Comparison of ENCODE assay signal across 8 mouse cellular contexts in the genomic region with DNA sequence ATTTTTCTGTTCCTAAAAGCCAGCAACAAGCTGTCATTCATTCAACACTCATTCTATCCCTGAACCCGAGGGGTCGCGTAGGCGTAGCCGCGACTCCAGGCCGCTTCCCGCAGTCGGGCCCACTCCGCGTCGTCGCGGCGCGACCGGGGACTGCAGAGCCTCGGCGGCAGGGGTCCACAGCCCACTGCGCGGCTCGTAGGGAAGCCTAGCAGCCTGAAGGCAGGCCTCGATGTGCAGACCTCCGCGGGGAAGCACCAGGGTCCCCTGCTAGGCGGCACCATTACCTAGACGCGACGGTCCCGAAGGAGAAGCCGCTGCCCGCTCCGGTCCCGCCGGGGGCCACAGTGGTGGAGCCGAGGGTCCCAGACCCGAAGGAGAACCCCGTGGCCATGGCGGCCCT. TPM values are rescaled to one million over a fixed set of nuclear protein-coding genes. Genes with fewer than 3 reads are reported as not detected.
A peak's percentile ranks its signal among the peaks of the same experiment; 100 is the strongest.
DNase-seq lines count a peak whose midpoint lies in the region; ATAC-seq and TF ChIP-seq lines count a peak whose summit lies in the region.

No protein-coding gene starts in this region.

- H3K27ac ChIP-seq in heart, embryonic 14.5 days (replicated peaks in 1 of 2; ENCODE audit: control insufficient read depth in 1 of 2, insufficient read depth in 1 of 2, low read depth in 2 of 2, low read length in 2 of 2), result peak overlapping the region; percentile 91 to 95
- peak overlapping the region; percentile 50 for H3K27ac ChIP-seq in CH12.LX (ENCODE audit: insufficient read depth, low read depth)
- peak overlapping the region; percentile 90 for H3K27ac ChIP-seq in embryonic facial prominence, embryonic 13.5 days
- H3K27ac ChIP-seq in limb, embryonic 12.5 days, result peak overlapping the region; percentile 87
- peak overlapping the region; percentile 97 for H3K27ac ChIP-seq in neural tube, embryonic 15.5 days (replicated peaks)

- peak overlapping the region; percentile 78 for H3K4me2 ChIP-seq in heart, embryonic 14.5 days (ENCODE audit: low read length)
- peak overlapping the region; percentile 99; the same call in 1 of the 2 replicates for H3K4me2 ChIP-seq in CH12.LX (ENCODE audit: insufficient read depth, low read depth, poor library complexity, severe bottlenecking)
- H3K4me2 ChIP-seq in embryonic facial prominence, embryonic 13.5 days, result peak overlapping the region; percentile 82
- H3K4me2 ChIP-seq in limb, embryonic 12.5 days, result peak overlapping the region; percentile 90
- peak overlapping the region; percentile 70 for H3K4me2 ChIP-seq in neural tube, embryonic 15.5 days

- DNase-seq in heart, adult 11 months, result no peak
- DNase-seq in CH12.LX (ENCODE audit: extremely low read depth), result no peak
- no peak for DNase-seq in adrenal gland, postnatal 14 days
- no peak for DNase-seq in thymus, postnatal 36 days

- no peak for TF ChIP-seq RAD21 in CH12.LX (IDR thresholded peaks at IDR 0.05; ENCODE audit: low read depth, low read length)

- peak overlapping the region; percentile 98 for H3K9ac ChIP-seq in heart, embryonic 14.5 days (ENCODE audit: low read length)
- H3K9ac ChIP-seq in CH12.LX (ENCODE audit: insufficient read depth, low read depth), result peak overlapping the region; percentile 85
- peak overlapping the region; percentile 93 for H3K9ac ChIP-seq in embryonic facial prominence, embryonic 13.5 days
- peak overlapping the region; percentile 92 for H3K9ac ChIP-seq in limb, embryonic 12.5 days (replicated peaks)
- peak overlapping the region; percentile 98 for H3K9ac ChIP-seq in neural tube, embryonic 15.5 days (replicated peaks)

- TF ChIP-seq CTCF in CH12.LX (conservative IDR thresholded peaks at IDR 0.05 in 1 of 2, IDR thresholded peaks at IDR 0.05 in 1 of 2; ENCODE audit: low read depth in 2 of 2, low read length in 2 of 2), result no peak

- WGBS in heart, embryonic 14.5 days, result under 1% methylated on average over 39 of the region's 39 CpGs
- WGBS in embryonic facial prominence, embryonic 13.5 days, result under 1% methylated on average over 39 of the region's 39 CpGs
- WGBS in limb, embryonic 12.5 days, result under 1% methylated on average over 39 of the region's 39 CpGs
- under 1% methylated on average over 39 of the region's 39 CpGs for WGBS in neural tube, embryonic 15.5 days

- ATAC-seq in heart, embryonic 14.5 days (ENCODE audit: insufficient number of reproducible peaks, insufficient read depth, low FRiP score, low read depth), result peak; percentile 62
- ATAC-seq in embryonic facial prominence, embryonic 13.5 days (ENCODE audit: insufficient number of reproducible peaks, insufficient read depth, low FRiP score, low TSS enrichment, low read depth), result peak; percentile 70
- ATAC-seq in limb, embryonic 12.5 days (ENCODE audit: insufficient number of reproducible peaks, insufficient read depth, low FRiP score, low TSS enrichment, low read depth), result peak; percentile 58; the same call in 1 of the 2 replicates
- ATAC-seq in neural tube, embryonic 15.5 days (ENCODE audit: low FRiP score), result peak; percentile 73

- peaks cover 5 to 21% of the 10 kb centered on the region in 2 experiments for H3K4me1 ChIP-seq in heart, embryonic 14.5 days (ENCODE audit: control insufficient read depth in 2 of 2, insufficient read depth in 2 of 2, low read length in 2 of 2)
- peaks cover 11 to 25% of the 10 kb centered on the region in 2 experiments for H3K4me1 ChIP-seq in CH12.LX (ENCODE audit: control insufficient read depth in 1 of 2, insufficient read depth in 2 of 2)
- H3K4me1 ChIP-seq in embryonic facial prominence, embryonic 13.5 days, result peaks cover 23% of the 10 kb centered on the region
- peaks cover 20% of the 10 kb centered on the region for H3K4me1 ChIP-seq in limb, embryonic 12.5 days (replicated peaks)
- peaks cover 31% of the 10 kb centered on the region for H3K4me1 ChIP-seq in neural tube, embryonic 15.5 days

- peaks cover 6% of the 10 kb centered on the region; the same call in 1 of the 2 replicates for H3K36me3 ChIP-seq in heart, embryonic 14.5 days (ENCODE audit: control insufficient read depth, insufficient read depth, low read length)
- peaks cover 0 to 14% of the 10 kb centered on the region in 2 experiments for H3K36me3 ChIP-seq in CH12.LX (replicated peaks in 1 of 2; ENCODE audit: control insufficient read depth in 1 of 2, insufficient read depth in 1 of 2, low read length in 1 of 2)
- H3K36me3 ChIP-seq in embryonic facial prominence, embryonic 13.5 days, result no peaks in the 10 kb centered on the region
- H3K36me3 ChIP-seq in limb, embryonic 12.5 days, result peaks cover 1% of the 10 kb centered on the region; the same call in 1 of the 2 replicates
- H3K36me3 ChIP-seq in neural tube, embryonic 15.5 days, result no peaks in the 10 kb centered on the region

- dilution Hi-C loops in CH12.LX (cut with MboI; ENCODE audit: extremely low pct_ligation_motif_present, extremely low pct_unique_long_range_greater_than_20kb, low sequenced_read_pairs), result no loop called here

- no peak for TF ChIP-seq POLR2A in CH12.LX (IDR thresholded peaks at IDR 0.05; ENCODE audit: low read depth, low read length)

- no peaks in the 10 kb centered on the region for H3K27me3 ChIP-seq in heart, embryonic 14.5 days (ENCODE audit: control insufficient read depth, insufficient read depth, low read length)
- H3K27me3 ChIP-seq in CH12.LX (replicated peaks), result no peaks in the 10 kb centered on the region
- H3K27me3 ChIP-seq in embryonic facial prominence, embryonic 13.5 days, result no peaks in the 10 kb centered on the region
- H3K27me3 ChIP-seq in limb, embryonic 12.5 days, result no peaks in the 10 kb centered on the region
- no peaks in the 10 kb centered on the region for H3K27me3 ChIP-seq in neural tube, embryonic 15.5 days (replicated peaks)

- H3K79me2 ChIP-seq in CH12.LX (replicated peaks; ENCODE audit: control insufficient read depth, extremely low read depth, insufficient read depth, poor library complexity, severe bottlenecking), result peaks cover 38% of the 10 kb centered on the region

- H3K4me3 ChIP-seq in heart, embryonic 14.5 days (ENCODE audit: control insufficient read depth in 1 of 2, insufficient read depth in 1 of 2, low read depth in 1 of 2, low read length in 2 of 2), result peak overlapping the region; percentile 97 to 99
- H3K4me3 ChIP-seq in CH12.LX (replicated peaks in 1 of 3; ENCODE audit: low read depth in 2 of 3, low read length in 2 of 3, poor library complexity in 1 of 3), result peak overlapping the region; percentile 57 to 99 (median 98)
- H3K4me3 ChIP-seq in embryonic facial prominence, embryonic 13.5 days, result peak overlapping the region; percentile 72
- peak overlapping the region; percentile 94 for H3K4me3 ChIP-seq in limb, embryonic 12.5 days (replicated peaks)
- H3K4me3 ChIP-seq in neural tube, embryonic 15.5 days (replicated peaks), result peak overlapping the region; percentile 72

- no peaks in the 10 kb centered on the region for H3K9me3 ChIP-seq in heart, embryonic 14.5 days (ENCODE audit: control insufficient read depth, low read length)
- H3K9me3 ChIP-seq in CH12.LX (replicated peaks; ENCODE audit: low read length), result no peaks in the 10 kb centered on the region
- H3K9me3 ChIP-seq in embryonic facial prominence, embryonic 13.5 days, result no peaks in the 10 kb centered on the region
- no peaks in the 10 kb centered on the region for H3K9me3 ChIP-seq in limb, embryonic 12.5 days
- no peaks in the 10 kb centered on the region for H3K9me3 ChIP-seq in neural tube, embryonic 15.5 days (replicated peaks)

- no peak for TF ChIP-seq EP300 in CH12.LX (IDR thresholded peaks at IDR 0.05; ENCODE audit: low read length)

- in situ Hi-C loops in CH12.LX (cut with MboI; ENCODE audit: low pct_ligation_motif_present, low pct_unique_long_range_greater_than_20kb, low sequenced_read_pairs), result loop anchor here (25.0 kb wide), 1 partner anchor 486 kb away; no protein-coding TSS in a partner anchor

RNA-seq across cellular contexts. Expression of gene Nupl1, which starts 0.4 kb away (rescaled TPM):
- 0.07 TPM in 1 of 2 replicates, not detected in the other for polyA plus RNA-seq in heart, embryonic 14.5 days (2014; fragmentation: Nextera tagmentation; extraction: Ambion mirVana)
- total RNA-seq in CH12.LX (2012; rRNA removed), result not detected in 2 replicates
- not detected in 2 replicates for total RNA-seq in CH12.LX (2014; rRNA removed)
- not detected in 2 replicates for polyA plus RNA-seq in CH12.LX (2012; ENCODE audit: insufficient read length, low read depth)
- not detected in 2 replicates for polyA plus RNA-seq in embryonic facial prominence, embryonic 13.5 days (2015; fragmentation: Nextera tagmentation; extraction: Ambion mirVana)
- not detected in 2 replicates for polyA plus RNA-seq in limb, embryonic 12.5 days (2016; fragmentation: Nextera tagmentation; extraction: Ambion mirVana)
- 0.15 TPM in 1 of 2 replicates, not detected in the other for polyA plus RNA-seq in neural tube, embryonic 15.5 days (2015; fragmentation: Nextera tagmentation; extraction: Ambion mirVana)
- total RNA-seq in adrenal gland, postnatal 14 days (2021), result not detected in 2 replicates

RNA-seq across cellular contexts. Expression of gene Gm49336, which starts 0.4 kb away (rescaled TPM):
- 42.5 TPM in 2 replicates for polyA plus RNA-seq in heart, embryonic 14.5 days (2014; fragmentation: Nextera tagmentation; extraction: Ambion mirVana)
- total RNA-seq in CH12.LX (2012; rRNA removed) (36.3 and 43.1 TPM in 2 replicates), CH12.LX (2014; rRNA removed) (102 and 125 TPM in 2 replicates)
- 49.3 and 54.3 TPM in 2 replicates for polyA plus RNA-seq in CH12.LX (2012; ENCODE audit: insufficient read length, low read depth)
- polyA plus RNA-seq in embryonic facial prominence, embryonic 13.5 days (2015; fragmentation: Nextera tagmentation; extraction: Ambion mirVana), result 46.0 and 54.6 TPM in 2 replicates
- 56.1 and 58.8 TPM in 2 replicates for polyA plus RNA-seq in limb, embryonic 12.5 days (2016; fragmentation: Nextera tagmentation; extraction: Ambion mirVana)
- polyA plus RNA-seq in neural tube, embryonic 15.5 days (2015; fragmentation: Nextera tagmentation; extraction: Ambion mirVana), result 43.9 and 46.7 TPM in 2 replicates
- 37.7 and 38.6 TPM in 2 replicates for total RNA-seq in adrenal gland, postnatal 14 days (2021)

RNA-seq across cellular contexts. Expression of gene Mtmr6, which starts 14.1 kb away (rescaled TPM):
- polyA plus RNA-seq in heart, embryonic 14.5 days (2014; fragmentation: Nextera tagmentation; extraction: Ambion mirVana), result 28.5 and 31.7 TPM in 2 replicates
- total RNA-seq in CH12.LX (2012; rRNA removed) (15.8 and 18.5 TPM in 2 replicates), CH12.LX (2014; rRNA removed) (20.3 and 25.3 TPM in 2 replicates)
- polyA plus RNA-seq in CH12.LX (2012; ENCODE audit: insufficient read length, low read depth), result 10.4 and 11.7 TPM in 2 replicates
- 36.2 and 36.5 TPM in 2 replicates for polyA plus RNA-seq in embryonic facial prominence, embryonic 13.5 days (2015; fragmentation: Nextera tagmentation; extraction: Ambion mirVana)
- 30.2 and 30.7 TPM in 2 replicates for polyA plus RNA-seq in limb, embryonic 12.5 days (2016; fragmentation: Nextera tagmentation; extraction: Ambion mirVana)
- 50.0 and 54.9 TPM in 2 replicates for polyA plus RNA-seq in neural tube, embryonic 15.5 days (2015; fragmentation: Nextera tagmentation; extraction: Ambion mirVana)
- total RNA-seq in adrenal gland, postnatal 14 days (2021), result 39.1 and 46.0 TPM in 2 replicates

RNA-seq across cellular contexts. Expression of gene Atp8a2, which starts 53.9 kb away (rescaled TPM):
- 9.0 and 10.5 TPM in 2 replicates for polyA plus RNA-seq in heart, embryonic 14.5 days (2014; fragmentation: Nextera tagmentation; extraction: Ambion mirVana)
- total RNA-seq in CH12.LX (2012; rRNA removed) (0.08 and 0.21 TPM in 2 replicates), CH12.LX (2014; rRNA removed) (0.11 and 0.15 TPM in 2 replicates)
- polyA plus RNA-seq in CH12.LX (2012; ENCODE audit: insufficient read length, low read depth), result 0.25 and 0.29 TPM in 2 replicates
- polyA plus RNA-seq in embryonic facial prominence, embryonic 13.5 days (2015; fragmentation: Nextera tagmentation; extraction: Ambion mirVana), result 3.0 and 3.1 TPM in 2 replicates
- 6.0 and 6.7 TPM in 2 replicates for polyA plus RNA-seq in limb, embryonic 12.5 days (2016; fragmentation: Nextera tagmentation; extraction: Ambion mirVana)
- polyA plus RNA-seq in neural tube, embryonic 15.5 days (2015; fragmentation: Nextera tagmentation; extraction: Ambion mirVana), result 35.4 and 46.8 TPM in 2 replicates
- 0.82 and 2.3 TPM in 2 replicates for total RNA-seq in adrenal gland, postnatal 14 days (2021)
